Mouse (Mus musculus) hindbrain, postnatal 0 days (tissue): Measurements from ENCODE around the gene Rps17. TPM values are rescaled to one million over a fixed set of nuclear protein-coding genes. Genes with fewer than 3 reads are reported as not detected.

Experiments used
- ATAC-seq: fragments of 200-750 bp; cut with Nextera tagmentation; 2 replicates; pipeline ENCODE4 v1.8.0; 2017; ENCODE audit warnings: mild to moderate bottlenecking, moderate TSS enrichment, moderate library complexity
- DNase-seq: peaks from one replicate; pipeline ENCODE4 v3.0.0-alpha.2; 2015; ENCODE audit warnings: low spot score
- H3K27ac ChIP-seq: fragments of 300-500 bp; sonication (generic); 2 replicates; pipeline ENCODE4 v1.5.1; 2014; ENCODE audit warnings: mild to moderate bottlenecking
- H3K27me3 ChIP-seq: fragments of 300-500 bp; sonication (generic); 2 replicates; pipeline ENCODE4 v1.6.1; 2014; ENCODE audit warnings: low read length, mixed read lengths; ENCODE audit not compliant: insufficient read depth
- H3K36me3 ChIP-seq: fragments of 300-500 bp; sonication (generic); 2 replicates; pipeline ENCODE4 v1.6.1; 2014; ENCODE audit warnings: low read length, mixed read lengths; ENCODE audit not compliant: insufficient read depth
- H3K4me1 ChIP-seq: fragments of 300-500 bp; sonication (generic); 2 replicates; pipeline ENCODE4 v1.6.1; 2014; ENCODE audit warnings: antibody characterized with exemption, low read length, mixed read lengths; ENCODE audit not compliant: insufficient read depth
- H3K4me2 ChIP-seq: fragments of 300-500 bp; sonication (generic); 2 replicates; pipeline ENCODE4 v1.6.1; 2014; ENCODE audit warnings: low read depth, mild to moderate bottlenecking, low read length, moderate library complexity, mixed read lengths
- H3K4me3 ChIP-seq: fragments of 300-500 bp; sonication (generic); 2 replicates; pipeline ENCODE4 v1.5.1; 2014; ENCODE audit warnings: low read length
- H3K9ac ChIP-seq: fragments of 300-500 bp; sonication (generic); replicated peaks from 2 replicates; pipeline ENCODE4 v1.6.1; 2014; ENCODE audit warnings: mild to moderate bottlenecking, low read length, moderate library complexity, mixed read lengths
- H3K9me3 ChIP-seq: fragments of 300-500 bp; sonication (generic); 2 replicates; pipeline ENCODE4 v1.6.1; 2016; ENCODE audit warnings: low read length, mixed read lengths
- CTCF ChIP-seq: IDR thresholded peaks from 2 replicates; pipeline ENCODE4 v1.5.1; 2016; ENCODE audit warnings: antibody characterized with exemption, control low read depth, low read depth
- WGBS: fragments of 180-500 bp; shearing (Covaris S2); extraction: QIAGEN DNeasy Blood & Tissue Kit; methylation state at CpG from one replicate; pipeline ENCODE4 v1.1.7; 2014; 5-methylcytosine and 5-hydroxymethylcytosine counted together
- polyA plus RNA-seq: library from polyadenylated mRNA; unstranded; fragments of >200 nt; fragmentation: Nextera tagmentation; extraction: Ambion mirVana; gene quantifications from 2 replicates; pipeline ENCODE4 v1.2.1, GENCODE M21; 2015
- total RNA-seq: library from RNA; depleted of rRNA; stranded (reverse); fragments of >200 nt; gene quantifications from 2 replicates; pipeline ENCODE4 v1.2.3, GENCODE M21; 2014; rRNA removed

Rps17 gene
- total and polyA plus RNA-seq, 2 experiments from 2014 or later, result 433 to 765 TPM

- ATAC-seq (no peak), DNase-seq (no peak)
- H3K4me1 ChIP-seq, result no peaks in the 10 kb centered on the region
- no peak overlapping the region for H3K4me2 ChIP-seq
- no peaks in the 10 kb centered on the region for H3K9me3 ChIP-seq
- WGBS, result 86% methylated on average over 5 of the region's 5 CpGs
- no peak overlapping the region for H3K4me3 ChIP-seq
- H3K27me3 ChIP-seq, result no peaks in the 10 kb centered on the region
- no peak overlapping the region for H3K27ac ChIP-seq
- no peak overlapping the region for H3K9ac ChIP-seq
- H3K36me3 ChIP-seq, result no peaks in the 10 kb centered on the region
- TF ChIP-seq CTCF, result no peak
Measured at GRCm38 (mm10) chr7:81304675-81305074, 40.4 kb downstream of the Rps17 start.

DNA sequence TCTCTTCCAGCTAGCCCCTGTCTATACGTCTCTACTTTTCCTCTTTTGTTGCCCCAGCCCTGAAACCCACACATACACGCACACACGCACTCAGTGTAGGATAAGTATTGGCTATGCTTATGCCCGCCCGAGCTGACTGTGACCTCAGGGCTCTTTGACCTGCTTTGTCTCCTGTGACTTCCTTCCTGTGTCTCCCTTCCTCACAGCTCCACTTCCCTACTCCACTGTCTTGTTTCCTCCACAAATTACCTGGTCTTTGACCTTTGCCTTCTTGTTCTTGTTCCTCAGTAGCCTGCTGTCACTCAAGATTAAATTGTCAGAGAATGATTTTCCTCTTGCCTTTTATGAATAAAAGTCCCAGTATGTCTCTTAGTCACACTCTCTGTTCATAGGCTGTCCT, 41.0 kb downstream of the Rps17 start:
- 86% methylated on average over 5 of the region's 5 CpGs for WGBS
- no peak for DNase-seq
- ATAC-seq, result no peak
- Histone ChIP-seq H3K27ac (no peak overlapping the region), H3K4me1 (no peaks in the 10 kb centered on the region), H3K9me3 (no peaks in the 10 kb centered on the region), H3K36me3 (no peaks in the 10 kb centered on the region), H3K4me3 (no peak overlapping the region), H3K4me2 (no peak overlapping the region), H3K27me3 (no peaks in the 10 kb centered on the region), H3K9ac (no peak overlapping the region)
- no peak for TF ChIP-seq CTCF

DNA sequence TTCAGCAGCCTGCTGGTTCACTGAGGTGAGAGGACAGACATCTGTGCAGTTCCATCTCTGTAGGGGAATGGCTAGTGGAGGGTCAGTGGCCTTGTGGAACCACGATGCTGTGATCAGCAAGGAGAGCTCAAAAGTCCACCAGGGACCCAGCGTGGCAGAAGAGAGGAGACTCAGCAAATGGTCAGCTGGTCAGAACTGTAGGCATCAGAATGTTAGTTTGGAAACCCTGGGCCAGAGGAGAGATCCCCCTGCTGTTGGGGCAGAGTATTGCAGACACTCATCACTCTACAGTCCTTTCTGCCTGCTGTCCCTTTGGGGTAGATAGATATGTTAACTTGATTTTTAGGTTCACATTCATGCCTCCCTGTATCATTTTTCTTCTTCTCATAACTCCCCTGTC, 41.4 kb downstream of the Rps17 start:
- 94% methylated on average over 2 of the region's 2 CpGs for WGBS

GRCm38 (mm10) chr7:81301323-81301722, 43.7 kb downstream of the Rps17 start:
- Histone ChIP-seq H3K27me3 (no peaks in the 10 kb centered on the region), H3K4me3 (no peak overlapping the region), H3K27ac (no peak overlapping the region), H3K4me1 (no peaks in the 10 kb centered on the region), H3K9ac (no peak overlapping the region), H3K9me3 (no peaks in the 10 kb centered on the region), H3K36me3 (no peaks in the 10 kb centered on the region), H3K4me2 (no peak overlapping the region)
- ATAC-seq, result no peak
- peak; percentile 8 for DNase-seq
- no peak for TF ChIP-seq CTCF
- 52% methylated on average over 7 of the region's 7 CpGs for WGBS

More for the DNA sequence above, 41.4 kb downstream of the Rps17 start:
- peak; percentile 39 for TF ChIP-seq CTCF
- Histone ChIP-seq H3K27ac (no peak overlapping the region), H3K27me3 (no peaks in the 10 kb centered on the region), H3K4me1 (no peaks in the 10 kb centered on the region), H3K4me3 (no peak overlapping the region), H3K9me3 (no peaks in the 10 kb centered on the region), H3K4me2 (no peak overlapping the region), H3K9ac (no peak overlapping the region), H3K36me3 (no peaks in the 10 kb centered on the region)
- no peak for DNase-seq
- no peak for ATAC-seq

DNA sequence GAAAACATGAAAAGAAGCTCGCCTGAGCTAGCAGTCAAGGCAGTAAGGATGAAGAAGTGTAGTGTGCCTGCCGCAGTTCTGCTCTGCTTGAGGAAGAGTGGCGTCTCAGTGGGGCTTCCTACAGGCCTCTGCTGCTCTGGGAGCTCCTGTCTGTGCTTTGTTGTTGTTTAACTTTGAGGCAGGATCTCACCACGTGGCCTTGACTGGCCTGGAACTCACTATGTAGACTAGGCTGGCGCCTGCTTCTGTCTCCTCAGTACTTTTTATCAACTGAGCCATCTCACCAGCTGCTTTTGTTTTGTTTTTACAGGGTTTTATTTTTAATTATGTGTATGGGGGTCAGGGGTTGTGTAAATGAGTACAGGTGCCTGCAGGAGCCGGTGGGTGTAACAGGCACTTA, 46.8 kb downstream of the Rps17 start:
- DNase-seq (no peak), ATAC-seq (no peak)
- no peaks in the 10 kb centered on the region for H3K9me3 ChIP-seq
- no peak for TF ChIP-seq CTCF
- H3K4me2 ChIP-seq, result no peak overlapping the region
- no peak overlapping the region for H3K9ac ChIP-seq
- 37% methylated on average over 6 of the region's 6 CpGs for WGBS
- H3K36me3 ChIP-seq, result no peaks in the 10 kb centered on the region
- H3K4me1 ChIP-seq, result no peaks in the 10 kb centered on the region
- H3K27ac ChIP-seq, result no peak overlapping the region
- no peak overlapping the region for H3K4me3 ChIP-seq
- no peaks in the 10 kb centered on the region for H3K27me3 ChIP-seq

DNA sequence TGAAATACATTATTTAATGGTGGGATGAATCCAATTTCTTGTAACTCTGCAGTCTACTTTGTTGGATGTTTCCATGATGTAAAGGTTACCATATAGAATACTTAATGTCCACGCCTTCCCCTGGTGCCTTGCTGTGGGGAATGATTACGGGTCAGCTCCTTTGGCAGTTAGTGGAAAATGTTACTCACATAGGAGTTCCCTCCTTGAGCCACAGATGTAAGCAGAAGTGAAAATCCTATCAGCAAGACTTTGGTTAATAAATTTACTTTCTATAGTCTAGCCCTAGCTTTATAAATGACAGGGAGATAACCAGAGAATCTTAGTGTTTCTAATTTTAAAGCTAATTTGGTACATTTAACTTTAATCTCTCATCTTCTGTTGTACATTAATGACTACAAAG, 49.9 kb downstream of the Rps17 start:
- H3K36me3 ChIP-seq, result no peaks in the 10 kb centered on the region
- no peaks in the 10 kb centered on the region for H3K27me3 ChIP-seq
- WGBS, result 95% methylated on average over 2 of the region's 2 CpGs
- no peak overlapping the region for H3K9ac ChIP-seq
- TF ChIP-seq CTCF, result no peak
- ATAC-seq, result no peak
- no peaks in the 10 kb centered on the region for H3K4me1 ChIP-seq
- no peak overlapping the region for H3K4me3 ChIP-seq
- H3K27ac ChIP-seq, result no peak overlapping the region
- no peaks in the 10 kb centered on the region for H3K9me3 ChIP-seq
- DNase-seq, result no peak
- no peak overlapping the region for H3K4me2 ChIP-seq

Other genes starting within 250 kb of the Rps17 start
- 0.29 and 0.47 TPM in 2 replicates for gene Slc28a1, start 230.5 kb downstream of the Rps17 start, total RNA-seq
- gene Slc28a1, start 230.5 kb downstream of the Rps17 start, polyA plus RNA-seq, result 0.08 and 0.10 TPM in 2 replicates
- 2.1 and 4.5 TPM in 2 replicates for gene Pde8a, start 131.7 kb downstream of the Rps17 start, total RNA-seq
- gene Pde8a, start 131.7 kb downstream of the Rps17 start, polyA plus RNA-seq, result 1.8 and 1.9 TPM in 2 replicates
- gene Cpeb1, start 110.2 kb upstream of the Rps17 start, total RNA-seq, result 8.7 and 16.3 TPM in 2 replicates
- gene Cpeb1, start 110.2 kb upstream of the Rps17 start, polyA plus RNA-seq, result 7.7 and 10.3 TPM in 2 replicates
- gene Ap3b2, start 148.7 kb upstream of the Rps17 start, total RNA-seq, result 208 and 231 TPM in 2 replicates
- 102 and 103 TPM in 2 replicates for gene Ap3b2, start 148.7 kb upstream of the Rps17 start, polyA plus RNA-seq
- not detected in 2 replicates for gene BC048679, start 153.0 kb upstream of the Rps17 start, total RNA-seq
- gene BC048679, start 153.0 kb upstream of the Rps17 start, polyA plus RNA-seq, result not detected in 2 replicates
- gene Fsd2, start 221.7 kb upstream of the Rps17 start, total RNA-seq, result 0.18 and 0.31 TPM in 2 replicates
- gene Fsd2, start 221.7 kb upstream of the Rps17 start, polyA plus RNA-seq, result 0.05 and 0.08 TPM in 2 replicates
- gene Whamm, start 226.0 kb upstream of the Rps17 start, total RNA-seq, result 5.1 and 6.2 TPM in 2 replicates
- gene Whamm, start 226.0 kb upstream of the Rps17 start, polyA plus RNA-seq, result 6.9 and 7.0 TPM in 2 replicates